Mouse (Mus musculus) lung, postnatal 36 days (tissue): ENCODE data around the gene Tex12.
A peak's percentile ranks its signal among the peaks of the same experiment; 100 is the strongest.

Source experiments
- DNase-seq: peaks from one replicate; pipeline ENCODE4 v3.0.0; 2022; ENCODE audit warnings: mixed read lengths

Gene Tex12

DNA sequence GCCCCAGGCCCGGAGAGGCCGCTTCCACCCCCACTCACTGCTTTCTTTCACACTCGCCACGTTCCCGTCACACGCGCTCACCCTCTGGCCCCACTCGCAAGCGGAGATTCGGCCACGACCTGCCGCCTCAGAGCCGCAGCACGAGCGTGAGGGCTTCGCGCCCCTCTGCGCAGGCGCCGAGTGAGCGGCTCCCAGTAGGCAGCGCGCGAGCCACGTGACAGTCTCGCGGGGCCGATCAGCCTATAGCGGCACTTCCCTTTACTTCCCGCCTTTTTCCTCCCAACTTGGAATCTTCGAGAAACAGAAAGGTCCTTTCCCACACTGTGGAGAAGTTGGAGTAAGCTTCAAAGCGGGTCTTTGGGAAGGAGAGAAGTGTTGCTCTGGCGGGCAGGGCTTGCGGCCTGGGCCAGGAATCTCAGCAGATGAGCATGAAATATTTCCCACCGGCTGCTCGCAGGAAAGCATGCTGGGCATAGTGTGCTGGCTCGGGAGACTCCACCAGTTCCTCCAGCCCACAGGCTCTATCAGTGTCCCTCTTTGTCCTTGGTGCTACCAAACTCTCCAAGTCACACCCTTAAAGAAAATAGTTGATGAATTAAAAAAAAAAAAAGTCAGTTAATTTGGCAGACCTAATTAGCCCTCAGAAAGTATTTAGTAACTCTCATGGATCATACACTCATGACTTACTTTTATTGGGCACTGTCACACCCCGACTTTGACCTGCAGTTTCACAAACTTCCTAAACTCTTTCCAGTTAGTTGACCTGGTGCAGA, at the start of gene Tex12:
Tex12 (minus strand) TSS at position 181 of the 773 bp plus-strand sequence.
- no peak for DNase-seq

DNA sequence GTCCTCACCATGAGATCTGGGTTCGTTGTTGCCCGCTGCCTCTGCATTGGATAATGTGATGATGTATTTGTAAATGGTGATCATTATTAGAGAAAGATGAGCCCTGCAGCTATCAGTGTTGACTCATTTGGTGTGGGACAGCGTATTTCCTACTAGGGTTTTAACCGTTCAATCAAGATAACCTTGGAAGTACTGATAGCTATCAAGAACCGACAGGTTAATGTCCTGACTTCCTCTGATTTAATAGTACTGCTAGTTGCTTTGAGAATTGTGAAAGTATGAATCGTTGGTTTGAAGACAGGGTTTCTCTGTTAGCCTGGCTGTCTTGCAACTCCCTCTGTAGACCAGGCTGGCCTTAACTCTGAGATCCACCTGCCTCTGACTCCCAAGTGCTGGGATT, 43.2 kb upstream of the Tex12 start:
- no peak for DNase-seq

DNA sequence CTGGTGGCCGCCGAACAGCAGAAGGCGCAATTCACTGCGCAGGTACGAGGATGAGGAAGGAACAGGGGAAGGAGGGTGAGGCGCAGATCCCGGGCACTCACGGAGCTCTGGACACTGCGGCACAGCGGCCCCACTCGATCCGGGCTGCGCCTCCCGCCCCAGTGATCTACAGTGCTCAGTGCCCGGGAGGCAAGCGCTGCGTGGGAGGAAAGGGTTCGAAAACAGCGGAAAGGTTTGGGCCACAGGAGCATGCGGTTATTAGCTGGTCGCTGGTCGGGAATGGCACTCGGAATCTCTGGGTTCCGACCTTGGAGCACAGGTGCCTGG, 42.8 kb upstream of the Tex12 start:
- DNase-seq = no peak

DNA sequence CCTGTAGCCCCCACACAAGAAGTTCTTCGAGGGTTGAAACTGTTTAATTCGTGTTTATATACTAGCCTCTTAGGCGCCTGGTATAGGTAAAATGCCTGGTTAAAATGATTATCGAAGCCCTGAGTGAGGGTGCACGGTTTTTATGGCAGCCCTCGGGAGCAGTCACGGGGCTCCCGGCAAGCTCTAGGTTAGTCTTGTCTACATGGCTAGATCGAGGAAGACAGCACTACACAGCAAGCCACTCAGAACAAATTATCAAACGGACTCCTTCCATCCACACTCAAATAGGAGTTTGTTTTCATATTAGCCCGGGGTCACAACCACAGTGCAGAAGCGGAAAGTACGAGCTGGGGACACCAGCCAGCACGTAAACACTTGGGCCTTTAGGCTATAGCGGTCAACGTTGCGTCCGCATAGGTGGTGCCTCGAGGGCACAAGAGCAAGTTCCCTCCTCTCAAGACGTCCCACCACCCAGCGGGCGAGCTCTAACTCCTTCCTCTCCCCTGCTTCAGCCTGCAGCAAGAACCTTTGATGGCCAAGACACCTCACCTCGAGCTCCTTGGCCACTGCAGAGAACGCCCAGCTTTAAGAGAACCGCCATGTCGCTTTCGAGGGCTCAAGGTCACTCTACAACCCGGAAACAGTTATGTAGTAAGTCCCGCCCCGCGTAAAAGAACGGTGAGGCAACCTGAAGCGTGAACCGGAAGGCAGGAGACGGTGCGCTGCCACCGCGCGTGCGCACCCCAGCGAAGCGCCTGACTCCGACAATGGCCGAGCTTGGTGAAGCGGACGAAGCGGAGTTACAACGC, 42.3 kb upstream of the Tex12 start, which contains the start of the genes Sdhd and Timm8b:
Sdhd (minus strand) TSS at position 624 of the 809 bp plus-strand sequence.
Timm8b (plus strand) TSS at position 722 of the 809 bp plus-strand sequence.
- DNase-seq = peak; percentile 97

DNA sequence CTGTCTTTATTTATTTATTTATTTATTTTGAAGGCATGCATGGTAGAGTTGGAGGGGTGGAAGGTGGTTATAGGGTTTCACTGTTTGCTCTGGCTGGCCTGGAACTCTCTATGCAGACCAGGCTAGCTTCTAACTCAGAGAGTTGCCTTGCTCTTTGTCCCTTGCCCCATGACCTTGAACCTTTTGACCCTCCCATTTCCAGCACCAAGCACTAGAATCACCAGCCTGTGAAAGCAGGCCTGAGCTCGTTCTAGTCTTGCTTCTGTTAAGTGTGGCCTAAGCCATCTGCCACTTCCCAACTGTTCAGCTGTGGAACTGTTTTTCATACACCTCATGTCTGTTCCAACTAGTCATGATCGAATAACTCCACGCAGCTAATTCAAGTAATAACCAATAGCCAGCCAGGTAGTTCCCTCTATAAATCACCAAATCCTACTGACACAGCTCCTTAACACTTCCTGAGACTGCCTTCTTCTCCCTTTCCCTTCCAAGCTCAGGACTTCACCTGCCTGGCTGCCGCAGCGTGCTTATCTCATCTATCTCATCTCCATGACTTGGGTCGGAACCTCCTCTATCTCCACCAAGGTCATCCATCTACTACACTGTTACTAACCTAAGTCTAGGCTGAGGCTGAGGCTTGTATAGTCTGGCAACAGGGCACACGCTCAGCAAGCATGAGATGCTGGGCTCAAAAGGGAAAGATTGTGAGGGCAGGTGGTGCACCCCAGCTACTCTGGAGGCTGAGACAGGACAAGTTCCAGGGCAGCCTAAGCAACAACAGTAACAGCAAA, 41.1 kb upstream of the Tex12 start:
- DNase-seq = no peak

DNA sequence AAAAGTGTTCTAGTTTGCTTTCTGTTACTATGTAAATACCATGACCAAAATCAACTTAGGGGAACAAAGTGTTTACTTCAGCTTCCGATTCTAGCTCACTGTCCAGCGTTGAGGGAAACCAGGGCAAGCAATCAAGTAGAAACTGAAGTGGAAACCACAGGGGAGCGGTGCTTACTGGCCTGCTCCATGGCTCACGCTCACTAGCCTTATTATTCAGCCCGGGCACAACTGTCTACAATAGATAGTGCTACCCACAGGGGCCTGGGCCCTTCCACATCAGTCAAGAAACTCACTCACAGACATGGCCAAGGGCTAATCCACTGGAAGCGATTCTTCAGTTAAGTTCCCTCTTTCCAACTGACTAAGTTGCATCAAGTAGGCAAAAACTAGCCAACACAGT, 40.4 kb upstream of the Tex12 start:
- no peak for DNase-seq

DNA sequence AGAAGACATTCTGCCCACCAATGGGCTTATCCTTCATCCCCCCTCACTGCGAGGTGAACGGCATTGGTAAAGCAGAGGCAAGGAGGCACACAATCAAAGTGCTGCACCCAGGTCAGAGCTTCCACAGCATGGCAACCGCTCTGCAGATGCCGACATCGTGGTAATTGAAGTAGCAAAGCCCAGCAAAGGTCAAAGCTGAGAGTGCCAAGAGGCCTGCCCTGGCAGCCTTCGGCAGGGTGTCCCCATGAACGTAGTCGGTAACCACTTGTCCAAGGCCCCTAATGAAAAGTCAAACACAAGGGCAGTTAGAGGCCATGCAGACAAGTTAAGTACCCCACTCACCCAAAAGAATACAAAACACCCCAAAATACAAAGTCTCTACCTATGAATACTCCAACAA, 35.8 kb upstream of the Tex12 start:
- DNase-seq = no peak

DNA sequence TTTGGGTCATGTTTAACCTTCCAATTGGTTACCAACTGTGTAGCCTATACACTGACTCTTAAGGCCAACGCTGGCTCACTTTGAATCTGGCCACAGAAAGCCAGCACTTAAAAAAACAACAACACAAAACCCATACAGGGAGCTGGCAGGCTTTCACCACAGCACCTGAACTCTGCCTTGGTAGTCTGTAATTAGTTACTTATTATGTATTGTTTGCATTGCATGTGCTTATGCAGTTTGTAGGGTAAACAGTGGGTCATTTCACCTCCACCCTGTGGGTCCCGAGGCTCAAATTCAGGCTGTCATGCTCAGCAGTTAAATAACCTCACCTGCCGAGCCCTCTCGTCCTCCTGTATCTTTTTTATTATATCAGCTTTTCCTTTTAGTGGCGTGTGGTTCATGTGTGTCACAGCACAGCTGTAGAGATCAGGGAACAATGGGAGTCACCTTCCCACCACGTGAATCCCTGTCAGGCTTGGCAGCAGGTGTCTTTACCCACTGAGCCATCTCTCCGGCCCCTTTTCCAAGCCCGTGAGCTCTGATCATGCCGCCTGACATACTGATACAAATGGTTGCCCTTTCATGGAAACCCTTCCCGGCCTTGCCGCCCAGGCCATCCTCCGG, 33.8 kb upstream of the Tex12 start:
- DNase-seq = no peak

DNA sequence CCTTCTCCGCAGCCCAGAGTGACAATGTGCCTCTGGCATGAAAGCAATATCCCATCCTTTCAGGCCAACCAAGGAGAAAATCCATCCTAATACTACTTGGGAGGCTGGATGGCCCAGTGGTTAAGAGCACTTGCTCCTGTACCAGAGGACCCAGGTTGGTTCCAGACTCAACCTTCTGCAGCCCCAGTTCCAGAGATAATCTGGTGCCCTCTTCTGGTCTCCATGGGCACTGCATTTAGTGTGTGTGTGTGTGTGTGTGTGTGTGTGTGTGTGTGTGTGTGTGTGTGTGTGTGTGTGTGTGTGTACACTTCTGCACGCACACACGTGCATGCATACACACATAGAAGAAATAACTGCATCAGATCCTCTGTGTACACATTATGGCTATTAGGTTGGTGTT, 32.4 kb upstream of the Tex12 start:
- peak; percentile 47 for DNase-seq

DNA sequence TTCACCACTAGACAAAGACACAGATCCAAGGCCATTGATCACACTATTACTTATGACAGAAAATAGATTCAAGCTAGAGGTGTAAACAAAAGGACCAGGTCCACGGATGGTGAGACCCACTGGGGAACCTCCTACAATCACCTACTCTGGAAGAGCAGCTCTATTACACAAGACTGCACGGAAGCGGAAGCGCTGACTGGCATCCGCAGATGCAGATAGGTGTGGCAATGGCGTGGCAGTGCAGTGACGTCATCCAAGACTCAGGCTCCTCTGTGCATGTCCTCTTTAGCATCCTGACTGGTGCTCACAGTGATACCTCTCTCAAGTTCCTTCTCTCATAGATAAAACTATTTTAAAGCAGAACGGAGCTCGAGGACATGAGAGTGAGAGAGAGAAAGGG, 31.8 kb upstream of the Tex12 start:
- DNase-seq = peak; percentile 64

DNA sequence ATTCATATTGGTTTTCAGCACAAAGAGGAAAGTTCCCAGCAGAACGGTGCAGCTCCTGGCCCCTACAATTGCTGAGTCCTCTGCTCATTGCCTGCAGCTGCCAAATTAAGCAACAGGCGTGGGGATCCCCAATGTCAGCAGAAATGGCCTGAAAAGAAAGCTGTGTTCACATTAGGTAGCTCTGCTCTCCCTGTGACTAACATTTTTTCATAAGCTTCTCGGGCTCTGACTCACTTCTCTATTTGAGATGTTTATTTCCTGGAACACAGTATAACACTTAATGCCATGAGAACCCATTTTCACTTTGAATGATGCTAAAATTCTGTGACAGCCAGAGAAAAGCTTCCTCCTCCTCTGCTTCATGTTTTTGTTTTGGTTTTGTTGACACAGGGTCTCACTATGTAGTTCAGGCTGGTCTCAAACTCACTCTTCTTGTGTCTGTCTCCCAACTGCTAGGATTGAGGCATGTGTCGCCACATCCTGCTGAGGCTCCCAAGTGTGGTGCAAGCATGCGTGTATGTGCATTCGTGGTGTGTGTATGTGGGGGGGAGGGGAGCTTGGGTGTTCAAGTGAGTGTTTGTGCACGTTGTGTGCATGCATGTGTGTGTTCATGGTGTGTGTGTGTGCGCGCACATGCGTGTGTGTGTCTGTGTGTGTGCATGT, 29.9 kb upstream of the Tex12 start:
- DNase-seq = peak; percentile 23

DNA sequence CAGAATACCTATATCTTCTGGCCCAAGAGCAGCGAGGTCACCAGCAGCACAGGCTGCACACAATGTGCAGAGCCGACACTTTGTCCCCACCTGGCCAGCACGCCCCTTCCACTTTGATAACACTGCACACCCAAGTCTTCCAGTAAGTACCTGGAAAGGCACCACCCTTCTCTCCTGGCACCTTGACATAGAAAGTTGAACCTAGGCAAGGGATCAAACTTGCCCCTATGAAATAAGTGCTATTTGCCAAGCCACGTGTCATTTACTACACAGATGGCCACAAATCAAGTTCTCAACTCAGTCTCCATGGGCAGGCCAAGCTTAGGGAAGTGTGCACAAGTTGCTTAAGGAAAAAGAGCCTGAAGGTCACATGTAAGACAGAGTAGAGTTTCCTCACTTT, 25.8 kb upstream of the Tex12 start:
- DNase-seq = no peak

DNA sequence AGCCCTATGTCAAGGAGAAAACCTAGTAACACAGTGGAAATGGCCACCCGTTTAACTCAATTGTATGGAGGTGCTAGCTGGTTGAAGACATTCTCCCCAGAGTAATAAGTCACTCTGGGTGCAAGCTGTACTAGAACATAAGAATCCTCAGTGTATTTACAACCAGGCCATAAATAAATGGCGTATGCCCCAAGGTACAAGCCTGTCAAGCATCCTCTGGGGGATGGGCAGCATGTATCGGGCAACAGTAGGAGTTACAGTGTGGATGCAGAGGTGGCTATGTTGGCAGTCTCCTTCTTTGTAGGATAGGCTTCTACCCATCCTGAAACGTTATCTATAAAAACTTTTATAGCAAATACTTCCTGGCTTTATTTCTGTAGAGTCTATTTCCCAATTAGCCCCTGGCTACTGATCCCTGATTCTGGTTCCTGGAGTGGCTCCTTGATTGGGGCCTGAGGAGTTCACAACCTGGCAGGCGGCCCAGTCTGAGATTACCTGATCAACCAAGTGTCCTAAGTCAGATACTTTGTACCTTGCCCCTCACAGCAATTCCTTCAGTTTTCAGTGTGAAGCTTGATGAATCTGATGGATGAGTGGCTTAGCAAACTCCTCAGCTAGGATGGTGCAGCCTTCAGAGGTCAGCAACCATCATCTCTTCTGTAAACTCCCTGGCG, 24.2 kb upstream of the Tex12 start:
- DNase-seq = no peak

DNA sequence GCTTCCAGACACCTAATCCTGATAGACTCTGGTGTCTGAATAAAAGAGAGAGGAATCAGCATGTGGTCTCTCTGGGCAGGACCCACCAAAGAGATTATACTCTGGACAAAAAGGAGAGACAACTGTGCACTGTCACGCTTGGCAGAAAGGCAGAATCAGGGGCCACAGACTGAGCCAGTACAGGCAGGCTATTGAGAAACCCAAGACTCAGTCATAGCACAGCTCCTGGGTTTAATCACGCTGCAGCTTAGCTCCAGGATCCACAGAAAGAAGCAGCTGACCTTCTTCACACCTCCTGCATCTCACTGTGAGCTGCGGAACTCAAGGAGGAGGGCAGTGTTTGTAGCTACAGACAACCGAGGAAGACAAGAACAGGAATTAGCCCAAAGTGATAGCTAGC, 19.2 kb upstream of the Tex12 start:
- no peak for DNase-seq

DNA sequence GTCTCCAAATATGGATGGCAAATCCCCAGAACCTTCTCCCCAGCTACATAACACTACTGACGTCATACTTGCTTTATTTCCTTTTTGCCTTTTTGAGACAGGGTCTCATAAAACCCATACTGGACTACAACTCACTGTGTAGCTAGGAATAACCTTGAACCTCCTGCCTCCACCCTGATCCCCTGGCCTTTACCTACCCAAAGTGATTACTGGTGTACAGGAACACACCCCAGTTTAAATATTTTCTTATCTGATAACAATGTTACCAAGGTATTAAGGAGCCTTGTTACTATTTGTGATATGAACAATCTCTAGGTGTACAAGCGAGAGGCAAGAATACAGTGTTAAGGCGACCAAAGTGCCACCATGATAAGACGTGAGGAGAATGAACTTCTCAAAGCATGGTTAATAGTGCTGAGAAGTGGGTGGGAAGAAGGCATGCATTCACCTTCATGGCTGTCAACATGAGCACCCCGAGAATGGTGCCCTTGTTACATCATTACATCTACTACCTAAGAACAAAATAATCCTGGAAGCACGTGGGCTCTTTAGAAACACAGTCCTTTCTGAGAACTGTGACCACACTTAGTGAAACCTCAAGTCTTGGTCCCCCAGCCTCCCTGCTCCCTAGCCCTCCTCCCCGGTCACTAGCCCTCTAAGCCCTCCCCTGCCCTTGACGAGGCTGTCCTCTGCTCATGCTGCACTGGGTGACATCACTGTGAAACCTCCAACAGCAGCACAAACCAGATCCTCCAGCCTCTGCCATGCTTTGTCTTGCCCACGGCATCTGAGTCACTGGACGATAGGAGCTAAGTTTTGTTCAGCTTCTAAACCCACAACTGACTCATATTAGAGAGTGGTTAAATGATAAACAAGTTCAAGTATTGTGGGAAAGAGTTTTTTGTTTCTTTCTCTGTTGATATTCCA, 8.7 kb upstream of the Tex12 start:
- no peak for DNase-seq

DNA sequence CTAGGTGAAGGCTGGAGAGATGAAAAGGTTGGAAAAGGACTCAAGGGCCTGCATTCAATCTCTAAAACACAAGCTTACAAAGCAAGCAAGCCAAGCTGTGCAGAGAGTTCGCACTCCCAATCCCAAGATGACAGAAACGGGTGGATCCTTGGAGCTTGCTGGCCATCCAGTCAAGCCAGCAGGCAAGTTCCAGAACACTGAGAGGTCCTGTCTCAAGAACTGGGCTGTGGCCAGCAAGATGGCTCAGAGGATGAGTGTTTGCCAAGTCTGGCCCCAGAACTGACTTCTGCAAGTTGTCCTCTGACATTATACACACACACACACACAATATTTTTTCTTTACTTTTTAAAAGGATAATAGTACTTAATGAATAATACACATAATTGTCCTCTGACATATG, 6.8 kb upstream of the Tex12 start:
- DNase-seq = no peak

DNA sequence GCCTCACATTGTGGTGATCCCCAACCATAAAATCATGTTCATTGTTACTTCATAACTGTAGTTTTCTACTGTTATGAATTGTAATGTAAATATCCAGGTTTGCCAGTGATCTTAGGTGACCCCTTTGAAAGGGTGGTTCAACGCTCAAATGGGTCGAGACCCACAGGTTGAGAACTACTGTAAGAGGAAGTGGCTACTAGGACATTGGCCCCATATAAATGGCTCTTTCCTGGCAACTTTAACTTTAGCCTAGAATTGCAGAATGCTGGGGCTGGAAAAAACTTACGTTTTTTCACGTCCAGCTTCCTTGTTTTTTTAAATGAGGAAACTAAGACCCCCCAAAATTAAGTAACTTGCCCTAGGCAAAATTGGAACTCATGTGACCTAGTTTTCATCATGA, 6.2 kb upstream of the Tex12 start:
- peak; percentile 40 for DNase-seq

DNA sequence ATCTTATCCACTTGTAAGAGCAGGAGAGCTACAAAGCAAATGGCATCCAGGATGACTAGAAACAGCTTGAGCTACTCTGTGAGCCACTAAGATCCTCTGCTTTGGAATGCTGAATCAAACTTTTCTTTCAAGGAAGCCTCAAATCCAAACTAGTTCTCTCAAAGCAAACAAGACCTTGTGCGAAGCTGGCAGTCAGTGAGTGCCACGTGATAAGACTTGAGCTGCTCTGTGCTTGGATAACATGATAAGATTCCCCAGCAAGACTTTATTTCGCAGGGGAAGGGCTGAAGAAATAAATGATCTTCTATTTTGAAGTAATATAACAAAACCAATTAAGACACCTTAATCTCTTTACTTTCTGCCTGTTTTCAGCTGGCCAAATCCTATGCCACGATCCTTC, 4.8 kb upstream of the Tex12 start:
- DNase-seq = no peak

DNA sequence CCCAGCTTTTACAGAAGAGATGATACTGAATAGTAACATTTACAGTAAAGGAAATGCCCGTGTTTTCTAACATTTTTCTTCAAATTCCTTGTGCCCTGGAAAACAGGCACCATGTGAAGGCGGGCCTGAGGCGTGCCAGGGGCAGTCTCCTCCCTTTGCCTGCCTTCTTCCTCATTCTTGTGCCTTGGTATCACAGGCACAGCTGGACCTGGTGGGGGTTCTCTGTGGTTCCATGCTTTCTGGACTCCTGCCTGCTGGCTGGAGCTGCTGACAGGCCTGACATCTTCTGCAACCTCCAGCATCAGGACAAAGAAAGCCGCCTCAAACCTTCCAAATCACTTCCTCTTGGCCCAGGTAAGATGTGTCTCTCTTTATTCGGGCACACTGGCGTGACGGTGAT, 4.0 kb upstream of the Tex12 start:
- peak; percentile 55 for DNase-seq

DNA sequence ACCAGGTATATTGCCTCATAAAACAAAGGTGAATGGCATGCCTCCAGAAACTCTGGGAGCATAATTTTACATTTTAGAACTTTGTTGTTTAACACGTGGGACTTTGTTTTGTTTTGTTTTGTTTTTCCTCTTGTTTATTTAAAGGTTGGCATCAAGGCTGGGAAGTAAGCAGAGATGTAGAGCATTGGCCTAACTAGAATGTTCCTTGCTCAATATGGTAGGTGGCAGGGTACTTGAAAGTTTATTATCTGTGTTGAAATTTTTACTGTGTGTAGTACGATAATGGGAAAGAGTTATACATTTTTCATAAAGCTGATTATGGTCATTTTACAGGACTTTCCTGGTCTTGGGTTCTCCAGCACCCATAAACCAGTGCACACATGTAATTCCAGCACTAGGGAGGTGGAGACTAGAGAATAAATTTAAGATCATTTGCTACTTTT, 814 bp upstream of the Tex12 start:
- no peak for DNase-seq

DNA sequence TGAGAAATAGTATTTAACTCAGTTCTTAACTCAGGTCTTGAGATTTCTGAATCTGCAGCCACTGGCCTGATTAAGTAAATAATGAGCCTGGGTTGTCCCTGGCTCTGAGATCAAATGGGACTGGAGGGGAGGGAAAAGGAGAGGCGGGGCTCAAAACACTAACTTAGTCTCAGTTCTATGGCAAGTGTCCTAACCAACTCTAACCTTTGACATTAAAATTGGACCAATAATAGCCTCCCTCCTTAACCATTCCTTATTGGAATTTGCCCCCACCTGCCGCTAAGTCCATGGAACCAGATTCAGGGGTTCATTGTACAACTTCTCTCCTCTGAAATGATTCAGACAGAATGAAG, 6.1 kb downstream of the Tex12 start, which contains the start of gene Bco2:
Bco2 (minus strand) TSS at position 88 of the 353 bp plus-strand sequence.
- DNase-seq = peak; percentile 35
